Mouse (Mus musculus): ENCODE results near the gene Zbtb20. TPM values are rescaled to one million over a fixed set of nuclear protein-coding genes. Genes with fewer than 3 reads are reported as not detected.

Gene Zbtb20
- total RNA-seq, 2 experiments from 2014 or later: 259 to 306 TPM

- DNase-seq (ENCODE audit: low spot score in 2 of 2): peak; percentile 64 to 88
Measured at GRCm38 (mm10) chr16:43071875-43072274, 196.2 kb downstream of the Zbtb20 start.

- DNase-seq (ENCODE audit: low spot score in 2 of 2): peak in 1 of 2 experiments; percentile 51
Measured at GRCm38 (mm10) chr16:43072818-43073594, 197.3 kb downstream of the Zbtb20 start.

- peak in 1 of 2 experiments; percentile 74 for DNase-seq (ENCODE audit: low spot score in 2 of 2)
Measured at GRCm38 (mm10) chr16:43080403-43080802, 204.7 kb downstream of the Zbtb20 start.

GRCm38 (mm10) chr16:43080923-43081702 is 205.4 kb downstream of the Zbtb20 start:
- no peak for DNase-seq (ENCODE audit: low spot score in 2 of 2)

GRCm38 (mm10) chr16:43081995-43082394 is 206.3 kb downstream of the Zbtb20 start:
- DNase-seq (ENCODE audit: low spot score in 2 of 2): peak in 1 of 2 experiments; percentile 45

GRCm38 (mm10) chr16:43082801-43083200 is 207.1 kb downstream of the Zbtb20 start:
- no peak for DNase-seq (ENCODE audit: low spot score in 2 of 2)

GRCm38 (mm10) chr16:43090188-43090587 is 214.5 kb downstream of the Zbtb20 start:
- DNase-seq (ENCODE audit: low spot score in 2 of 2): no peak

- no peak for DNase-seq (ENCODE audit: low spot score in 2 of 2)
Measured at GRCm38 (mm10) chr16:43094161-43094560, 218.5 kb downstream of the Zbtb20 start.

- no peak for DNase-seq (ENCODE audit: low spot score in 2 of 2)
Measured at GRCm38 (mm10) chr16:43094756-43095155, 219.1 kb downstream of the Zbtb20 start.

GRCm38 (mm10) chr16:43096040-43096439 is 220.4 kb downstream of the Zbtb20 start:
- DNase-seq (ENCODE audit: low spot score in 2 of 2): no peak

- DNase-seq (ENCODE audit: low spot score in 2 of 2): no peak
Measured at GRCm38 (mm10) chr16:43098153-43098552, 222.5 kb downstream of the Zbtb20 start.

GRCm38 (mm10) chr16:43098666-43099065 is 223.0 kb downstream of the Zbtb20 start:
- DNase-seq (ENCODE audit: low spot score in 2 of 2): no peak

GRCm38 (mm10) chr16:43111288-43111687 is 235.6 kb downstream of the Zbtb20 start:
- no peak for DNase-seq (ENCODE audit: low spot score in 2 of 2)

GRCm38 (mm10) chr16:43113968-43114367 is 238.3 kb downstream of the Zbtb20 start:
- no peak for DNase-seq (ENCODE audit: low spot score in 2 of 2)

GRCm38 (mm10) chr16:43129966-43130365 is 254.3 kb downstream of the Zbtb20 start:
- DNase-seq (ENCODE audit: low spot score in 2 of 2): no peak

- DNase-seq (ENCODE audit: low spot score in 2 of 2): peak; percentile 57 to 83
Measured at GRCm38 (mm10) chr16:43130583-43130982, 254.9 kb downstream of the Zbtb20 start.

GRCm38 (mm10) chr16:43131077-43131476 is 255.4 kb downstream of the Zbtb20 start:
- DNase-seq (ENCODE audit: low spot score in 2 of 2): no peak

GRCm38 (mm10) chr16:43168506-43168905 is 292.8 kb downstream of the Zbtb20 start:
- peak in 1 of 2 experiments; percentile 18 for DNase-seq (ENCODE audit: low spot score in 2 of 2)

- peak in 1 of 2 experiments; percentile 21 for DNase-seq (ENCODE audit: low spot score in 2 of 2)
Measured at GRCm38 (mm10) chr16:43169273-43169905, 293.7 kb downstream of the Zbtb20 start.

- no peak for DNase-seq (ENCODE audit: low spot score in 2 of 2)
Measured at GRCm38 (mm10) chr16:43172139-43172538, 296.5 kb downstream of the Zbtb20 start.

GRCm38 (mm10) chr16:43172912-43173311 is 297.2 kb downstream of the Zbtb20 start:
- DNase-seq (ENCODE audit: low spot score in 2 of 2): no peak

- peak in 1 of 2 experiments; percentile 68 for DNase-seq (ENCODE audit: low spot score in 2 of 2)
Measured at GRCm38 (mm10) chr16:43174815-43175214, 299.1 kb downstream of the Zbtb20 start.
